Mouse (Mus musculus) monocyte, adult 2 months (primary cell): ENCODE measurements at regions not wholly inside any gene's neighbourhood (a gene's known extent, or its start where the extent isn't known, plus 50 kb on each side); places are given as distances from the start of the nearest gene placed in this dataset.

ENCODE experiments used
- DNase-seq, 2 experiments: peaks; one replicate each; pipeline ENCODE4 v3.0.0; 2022; ENCODE audit warnings: low spot score in 2 of 2, low read depth in 1 of 2

DNA sequence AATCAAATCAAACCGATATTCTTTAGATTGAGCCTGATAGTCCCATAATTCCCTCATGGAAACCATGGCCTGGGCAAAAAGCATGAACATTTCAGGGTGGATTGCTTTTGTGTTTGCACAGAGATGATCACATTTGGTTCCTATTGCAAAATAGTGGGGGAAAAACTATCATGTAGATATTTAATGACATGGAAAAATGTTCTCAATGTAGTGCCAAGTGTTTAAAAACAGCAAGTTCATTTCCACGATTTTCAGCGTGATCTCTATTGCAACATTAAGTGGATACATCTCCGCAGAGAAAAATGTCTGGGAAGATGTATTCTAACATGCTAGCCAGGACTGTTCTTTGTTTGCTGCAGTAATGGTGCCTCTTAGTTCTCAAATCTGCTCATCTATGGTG lies 235.0 kb upstream of the Stt3b start:
- DNase-seq = no peak

DNA sequence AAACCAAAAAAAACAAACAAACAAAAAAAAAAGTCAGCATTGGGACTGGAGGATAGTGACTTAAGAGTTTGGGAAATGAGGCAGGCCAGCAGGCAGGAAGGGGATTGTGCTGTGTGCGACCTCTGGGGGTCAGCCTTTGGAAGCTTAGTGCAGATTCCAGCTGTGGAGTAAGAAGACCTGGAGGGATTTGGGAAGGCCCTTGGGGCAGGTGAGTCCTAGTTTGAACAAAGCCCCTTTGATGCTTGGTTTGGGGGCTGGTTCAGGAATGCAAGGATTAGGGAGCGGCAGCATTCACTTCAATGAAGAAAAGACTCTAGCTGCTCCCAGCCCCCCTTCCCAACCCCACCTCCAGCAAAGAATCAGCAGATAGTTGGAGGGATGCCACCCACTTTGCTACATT lies 235.6 kb upstream of the Stt3b start:
- no peak for DNase-seq

DNA sequence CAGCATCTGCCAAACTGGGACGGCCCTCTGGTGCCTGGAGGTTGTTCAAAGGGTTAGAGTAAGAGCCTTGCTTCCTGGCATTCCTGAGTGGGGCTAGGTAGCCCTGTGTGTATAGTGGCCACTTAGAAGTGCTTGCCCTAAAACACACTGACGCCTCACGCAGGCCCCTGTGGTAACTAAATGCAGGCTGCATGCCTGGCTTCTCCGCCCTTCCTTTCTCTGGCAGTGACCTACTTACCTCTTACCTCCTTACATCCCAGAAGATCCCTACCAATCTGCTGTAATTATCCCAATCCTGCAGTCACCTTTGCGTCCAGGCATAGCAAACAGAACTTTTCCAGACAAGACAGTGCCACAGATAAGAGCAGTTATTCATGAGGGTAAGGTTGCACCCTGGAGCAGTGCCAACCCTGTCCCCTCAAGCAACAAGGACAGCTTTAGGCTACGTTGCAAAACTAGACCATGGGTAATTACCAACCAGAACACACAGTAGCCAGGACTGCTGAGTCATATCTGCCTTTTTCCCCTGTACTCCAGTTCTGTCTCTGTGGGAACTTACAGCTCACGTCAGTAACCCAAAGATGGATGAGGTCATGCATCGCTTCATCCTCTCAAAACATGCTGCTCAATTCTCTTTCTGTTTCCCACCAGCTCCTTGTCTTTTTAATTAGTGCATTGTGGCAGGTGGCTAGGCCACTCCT lies 237.6 kb upstream of the Stt3b start:
- no peak for DNase-seq

DNA sequence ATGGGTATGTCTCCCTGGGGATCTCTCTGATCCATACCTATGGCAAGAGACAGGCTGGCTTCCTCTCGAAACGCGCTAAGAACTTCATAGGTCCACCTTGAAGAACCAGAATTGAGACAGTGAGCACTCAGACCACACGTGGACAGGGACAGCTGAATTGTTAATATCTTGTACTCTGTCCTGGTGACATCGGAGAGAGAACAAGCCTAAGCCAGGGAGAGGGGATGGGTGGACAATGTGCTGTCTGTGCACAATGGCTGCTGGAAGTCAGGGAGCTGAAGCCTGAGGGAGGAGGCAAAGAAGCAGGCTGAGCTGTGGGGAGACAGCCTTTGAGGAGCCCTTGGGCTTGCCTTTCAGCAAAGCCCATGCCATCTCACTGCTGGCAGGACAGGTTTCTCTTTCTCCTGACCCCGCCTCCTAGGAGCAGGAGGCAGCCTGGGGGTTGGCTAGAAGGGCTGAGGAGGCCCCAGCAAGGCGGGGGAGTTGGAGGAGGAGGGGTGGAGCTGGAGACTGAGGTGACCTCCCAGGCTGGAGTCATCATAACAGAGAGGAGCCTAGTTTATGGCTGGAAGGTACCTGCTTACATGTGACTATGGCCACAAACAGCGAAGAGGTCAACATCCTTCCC lies 238.6 kb upstream of the Stt3b start:
- DNase-seq = no peak

DNA sequence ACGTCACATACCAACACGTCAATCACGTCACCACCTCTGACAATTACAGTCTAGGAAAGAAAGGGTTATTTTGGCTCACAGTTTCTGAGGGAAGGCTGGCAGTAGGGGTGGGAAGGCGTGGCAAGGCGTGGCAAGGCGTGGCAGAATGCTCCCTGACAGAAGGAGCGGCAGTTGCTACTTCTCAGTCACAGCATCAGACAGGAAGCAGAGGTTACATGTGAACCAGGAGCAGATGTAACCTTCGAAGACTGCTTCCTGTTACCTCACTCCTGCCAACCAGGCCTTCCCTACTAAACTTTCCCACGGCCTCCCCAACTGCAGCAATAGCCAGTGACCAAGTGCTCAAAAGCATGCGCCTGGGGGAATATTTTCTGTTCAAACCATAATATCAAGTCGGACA lies 240.9 kb upstream of the Stt3b start:
- no peak for DNase-seq

DNA sequence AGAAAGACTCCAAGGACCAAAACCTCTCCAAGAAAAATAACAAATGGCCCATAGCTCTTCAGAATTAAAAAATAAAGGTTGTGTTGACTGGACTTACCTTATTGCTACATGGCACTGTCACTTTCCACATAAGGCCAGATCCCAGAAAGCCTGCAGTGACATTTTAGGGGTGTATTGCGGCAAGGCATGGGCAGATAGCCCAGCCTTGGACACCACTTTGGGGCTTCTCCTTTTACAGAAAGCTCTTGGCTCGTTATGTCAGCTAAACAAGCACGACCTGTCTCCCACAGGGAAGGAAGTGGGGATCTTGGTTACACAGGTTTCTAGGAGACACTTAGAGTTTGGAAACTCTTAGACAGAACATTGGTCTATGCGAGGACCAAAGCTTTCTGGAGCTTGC lies 241.3 kb upstream of the Stt3b start:
- DNase-seq = no peak

DNA sequence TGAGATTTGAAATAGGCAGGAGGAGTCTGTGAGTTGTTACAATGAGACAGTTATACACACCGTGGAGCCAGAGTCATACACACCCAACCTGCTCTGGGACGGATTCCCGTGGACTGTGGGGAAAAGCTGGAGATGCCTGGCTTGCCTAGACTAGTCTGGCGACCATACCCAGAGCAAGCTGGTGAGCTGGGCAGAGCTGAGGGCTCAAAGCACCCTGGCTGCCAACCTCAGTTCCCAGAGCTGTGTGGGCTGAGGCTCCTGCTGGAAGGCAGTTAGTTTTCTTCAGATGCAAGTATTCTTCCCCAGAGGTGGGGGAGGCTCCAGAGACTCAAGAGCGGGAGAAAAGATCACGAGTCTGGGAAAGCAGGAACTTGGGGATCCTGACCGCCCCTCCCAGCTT lies 247.9 kb upstream of the Stt3b start:
- no peak for DNase-seq

DNA sequence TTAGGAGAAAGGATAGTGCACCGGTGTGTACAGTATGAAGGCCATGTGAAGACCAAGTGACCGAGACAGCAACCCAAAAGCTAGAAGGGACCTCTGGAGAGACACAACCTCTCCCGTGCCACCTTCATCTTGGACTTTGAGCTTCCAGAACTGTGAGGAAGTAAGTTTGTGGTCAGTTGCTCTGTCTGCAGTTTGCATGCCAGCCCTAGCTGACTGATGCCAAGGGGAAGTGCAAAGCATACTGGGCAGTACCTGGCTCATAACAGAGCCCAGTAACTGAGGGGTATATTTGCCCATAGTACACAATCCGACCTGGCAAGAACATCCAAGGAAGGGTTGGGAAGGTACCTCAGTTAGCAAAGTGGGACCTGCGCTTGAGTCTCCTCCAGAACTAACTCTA lies 249.3 kb upstream of the Stt3b start:
- no peak for DNase-seq

DNA sequence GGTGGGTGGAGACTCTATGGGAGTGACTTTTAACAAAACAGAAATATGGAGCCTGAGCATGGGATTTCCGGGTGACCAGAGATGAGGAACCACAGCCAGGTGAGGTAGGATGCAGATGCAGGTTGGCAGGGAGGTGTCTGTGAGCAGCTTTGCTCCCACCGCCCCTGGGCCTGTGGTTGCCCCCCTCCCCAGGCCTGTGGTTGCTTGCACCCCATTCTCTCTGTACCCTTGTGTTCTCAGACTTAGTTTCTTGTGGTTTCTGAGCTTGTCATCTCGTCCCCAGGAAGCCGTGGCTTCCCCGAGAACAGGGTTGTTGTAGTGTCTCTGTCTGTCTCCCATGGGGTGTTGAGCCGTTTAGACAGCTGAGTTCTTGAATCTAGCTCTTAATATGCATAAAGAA lies 251.0 kb upstream of the Stt3b start:
- no peak for DNase-seq

DNA sequence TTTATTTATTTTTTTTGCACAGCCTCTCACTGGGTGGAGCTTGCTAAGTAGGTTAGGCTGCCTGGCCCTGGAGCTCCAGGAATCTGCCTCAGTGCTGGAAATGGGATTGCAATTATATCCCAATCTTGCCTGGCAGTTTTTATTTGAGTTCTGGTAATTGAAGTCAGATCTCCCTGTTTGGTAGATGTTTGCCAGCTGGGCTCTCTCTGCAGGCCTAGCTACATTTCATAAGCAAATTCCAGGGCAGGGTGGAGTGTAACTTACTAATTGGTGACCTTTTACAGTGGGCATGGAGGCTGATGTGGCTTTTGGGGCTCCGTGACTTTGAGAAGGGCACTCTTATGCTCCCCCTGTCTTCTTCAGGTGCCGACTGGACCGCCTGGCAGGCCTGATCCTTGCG lies 252.6 kb upstream of the Stt3b start:
- DNase-seq = no peak

DNA sequence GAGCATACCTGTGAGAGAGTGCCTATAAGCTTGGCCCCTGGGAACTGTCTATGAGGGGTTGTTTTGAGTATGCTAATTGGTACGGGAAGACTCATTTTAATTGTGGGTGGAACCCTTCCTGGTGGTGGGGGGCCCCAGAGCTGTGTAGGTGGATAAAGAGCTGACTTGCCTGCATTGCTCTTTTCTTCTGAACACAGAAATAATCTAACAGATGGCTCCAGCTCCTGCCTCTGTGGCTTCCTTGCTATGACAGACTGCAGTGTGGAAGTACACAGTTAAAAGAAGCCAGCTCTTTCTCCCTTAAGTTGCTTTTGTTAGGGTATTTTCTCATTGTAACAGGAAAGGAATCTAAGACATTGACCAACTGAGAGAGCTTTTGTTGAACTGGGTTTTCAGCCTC lies 254.1 kb upstream of the Stt3b start:
- no peak for DNase-seq

DNA sequence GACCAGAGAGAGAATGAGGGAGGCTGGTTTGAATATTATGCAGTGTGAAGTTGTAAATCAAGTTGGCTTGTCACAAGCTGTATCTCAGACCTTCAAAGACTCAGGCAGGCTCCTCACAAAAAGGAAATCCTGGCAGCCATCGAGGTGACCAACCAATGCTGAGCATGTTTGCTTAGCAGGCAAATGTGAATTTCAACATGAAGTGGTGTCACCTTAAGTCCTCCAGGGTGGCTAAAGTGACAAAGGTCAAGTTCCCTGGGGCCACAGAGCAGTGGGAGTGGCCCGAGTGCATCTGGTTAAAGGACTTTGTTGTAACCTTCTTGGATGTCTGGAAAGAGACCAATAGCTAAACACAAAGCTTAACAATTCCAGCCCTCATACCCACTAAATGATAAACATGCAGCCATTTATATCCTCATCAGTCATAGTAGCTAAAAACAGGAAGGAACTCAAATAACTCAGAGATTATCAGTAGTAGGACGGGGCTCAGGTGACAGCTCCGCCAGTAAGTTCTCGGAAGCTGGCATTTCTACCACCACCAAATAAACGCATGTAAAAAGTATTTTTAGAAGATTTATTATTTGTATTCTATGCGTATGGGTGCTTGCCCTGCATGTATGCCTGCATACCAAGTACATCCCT lies 258.6 kb upstream of the Stt3b start:
- no peak for DNase-seq

DNA sequence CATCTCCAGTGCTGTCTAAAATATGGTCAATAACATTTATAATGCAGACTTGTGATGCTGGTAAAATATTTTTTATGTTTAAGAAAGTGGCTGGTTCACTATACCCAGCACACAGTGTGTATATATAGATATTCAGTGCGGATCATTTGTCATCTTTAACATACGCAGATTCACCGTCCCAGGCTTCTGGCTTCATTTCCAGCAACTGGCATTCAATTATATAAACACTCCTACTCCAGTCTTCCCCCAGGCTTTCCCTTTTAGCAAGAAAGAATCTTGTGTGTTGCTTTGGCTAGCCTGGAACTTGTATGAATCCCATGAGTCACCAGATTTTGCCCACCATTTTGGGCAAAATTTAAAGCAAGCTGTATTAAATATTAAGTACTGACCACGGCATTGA lies 260.8 kb upstream of the Stt3b start:
- DNase-seq = no peak

DNA sequence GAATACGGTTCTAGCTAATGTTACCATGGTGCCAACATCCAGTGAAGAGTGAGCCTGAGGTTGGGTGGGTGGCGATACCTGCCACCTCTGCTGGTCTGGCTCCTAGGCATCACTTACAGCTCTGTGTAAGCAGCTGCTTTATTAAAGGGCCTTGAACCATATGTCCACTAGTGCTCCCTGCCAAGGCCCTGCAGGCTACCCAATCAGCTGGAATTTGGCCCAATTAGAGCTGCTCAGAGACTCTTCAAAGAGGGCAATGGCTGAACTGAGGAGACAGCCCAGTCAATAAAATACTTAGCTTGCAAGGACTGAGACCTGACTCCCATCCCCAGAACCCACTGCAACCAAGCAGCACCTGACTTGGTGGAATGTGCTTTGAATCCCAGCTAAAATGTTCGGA lies 270.9 kb upstream of the Stt3b start:
- DNase-seq = no peak

DNA sequence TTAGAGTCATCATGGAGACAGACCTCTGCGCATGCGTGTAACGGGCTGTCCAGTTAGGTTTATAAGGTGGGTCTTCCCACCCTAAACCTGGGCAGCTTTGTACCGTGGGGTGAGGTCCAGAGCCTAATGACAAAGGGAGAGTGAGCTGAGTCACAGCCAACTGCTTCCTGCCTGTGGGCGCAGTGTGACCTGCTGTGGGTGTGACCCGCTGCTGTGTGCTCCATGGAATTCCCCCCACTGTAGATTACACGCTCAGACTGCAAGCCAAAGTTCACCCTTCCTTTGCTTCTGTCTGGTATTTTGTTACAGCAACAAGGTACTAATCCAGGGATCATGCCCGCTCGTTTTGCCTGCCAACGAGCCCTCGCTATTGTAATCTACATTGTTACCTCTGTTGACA lies 273.3 kb upstream of the Stt3b start:
- DNase-seq = no peak

DNA sequence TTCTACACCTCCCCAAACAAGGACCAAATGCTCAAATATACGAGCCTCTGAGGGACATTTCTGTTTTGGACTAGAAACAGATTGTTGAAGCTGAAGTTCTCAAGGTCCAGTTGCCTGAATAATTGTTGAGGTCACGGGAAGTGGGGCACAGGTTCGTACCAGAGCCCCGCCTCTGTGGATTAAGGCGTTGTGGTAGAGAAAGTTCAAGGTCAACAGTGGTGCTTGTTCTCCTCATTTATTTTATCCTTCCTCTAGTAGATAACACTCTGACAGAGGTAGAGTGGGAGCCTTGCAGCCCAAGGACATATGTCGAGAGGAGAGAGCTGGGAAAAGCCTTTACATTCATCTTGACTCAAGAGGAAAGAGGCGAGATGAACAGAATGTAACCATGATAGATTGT lies 274.7 kb upstream of the Stt3b start:
- no peak for DNase-seq

DNA sequence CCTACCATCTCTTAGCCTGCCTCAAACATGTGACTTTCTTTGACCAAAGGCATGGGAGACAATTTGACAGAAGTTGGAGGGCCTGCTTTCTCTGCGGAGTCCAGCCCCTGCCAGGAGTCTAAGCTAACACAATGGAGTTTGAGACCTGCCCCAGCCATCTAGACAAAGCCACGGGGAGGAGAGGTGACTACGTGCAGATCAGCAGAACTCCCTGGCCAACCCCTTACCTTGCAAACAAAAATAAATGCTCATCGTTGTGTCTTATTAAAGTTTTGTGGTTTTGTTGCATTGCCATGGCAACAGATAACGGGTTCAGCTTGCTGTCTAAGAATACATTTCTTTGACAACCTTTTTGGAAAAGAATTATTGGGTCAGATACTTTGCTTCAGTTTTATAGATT lies 282.2 kb upstream of the Stt3b start:
- no peak for DNase-seq

DNA sequence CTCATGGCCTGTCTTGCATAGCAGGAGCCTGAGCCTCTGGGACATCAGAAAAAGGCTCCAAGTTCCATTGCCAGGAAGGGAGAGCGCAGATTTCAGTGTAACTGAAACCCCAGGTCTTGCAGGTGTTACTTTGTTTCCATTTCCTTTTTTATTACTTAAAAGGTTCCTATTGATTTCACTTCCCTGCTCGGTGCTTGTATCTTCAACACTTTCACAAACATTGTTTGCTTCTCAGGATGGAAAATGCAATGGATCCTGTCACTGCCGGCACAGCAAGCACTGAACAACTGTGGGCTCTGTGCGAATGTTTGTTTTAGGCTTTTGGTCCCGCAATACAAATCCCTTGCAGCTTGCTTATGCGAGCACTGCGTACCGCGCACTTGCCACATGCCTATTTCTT lies 290.0 kb upstream of the Stt3b start:
- DNase-seq = no peak

DNA sequence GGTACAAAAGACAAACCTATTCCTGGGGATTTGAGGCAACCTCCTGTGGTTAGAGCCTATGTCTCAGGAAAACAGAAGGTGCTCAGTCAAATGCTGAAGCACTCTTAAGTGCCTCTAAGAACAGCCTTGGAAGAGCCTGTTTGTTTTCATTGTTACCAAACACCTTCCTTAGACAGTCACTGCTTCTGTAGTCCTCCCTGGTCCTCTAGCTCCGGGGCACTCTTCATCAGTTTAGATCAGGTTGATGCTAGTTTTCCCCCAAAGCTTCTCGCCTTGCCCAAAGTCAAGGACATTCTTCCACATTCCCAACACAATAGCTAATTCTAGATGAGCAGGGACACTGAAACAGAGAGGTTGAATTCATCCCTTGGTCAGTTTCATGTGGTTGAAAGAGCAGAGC lies 290.6 kb upstream of the Stt3b start:
- DNase-seq = no peak

DNA sequence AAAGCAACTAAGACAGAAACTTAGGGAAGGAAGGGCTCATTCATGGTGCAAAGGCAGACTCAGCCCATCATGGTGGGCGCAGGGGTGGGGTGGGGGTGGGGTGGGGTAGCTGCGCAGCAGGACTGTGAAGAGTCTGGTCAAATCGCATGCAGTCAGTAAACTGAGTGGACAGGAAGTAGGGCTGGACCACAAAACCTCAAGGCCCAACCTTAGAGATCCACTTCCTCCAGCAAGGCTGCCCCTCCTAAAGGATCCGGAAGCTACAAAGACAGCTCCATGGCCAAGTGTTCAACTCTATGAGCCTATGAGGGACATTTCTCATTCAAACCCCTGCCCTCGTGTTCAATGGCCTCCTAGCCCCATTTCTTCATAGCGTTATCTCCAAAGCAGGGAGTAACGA lies 292.6 kb upstream of the Stt3b start:
- no peak for DNase-seq

DNA sequence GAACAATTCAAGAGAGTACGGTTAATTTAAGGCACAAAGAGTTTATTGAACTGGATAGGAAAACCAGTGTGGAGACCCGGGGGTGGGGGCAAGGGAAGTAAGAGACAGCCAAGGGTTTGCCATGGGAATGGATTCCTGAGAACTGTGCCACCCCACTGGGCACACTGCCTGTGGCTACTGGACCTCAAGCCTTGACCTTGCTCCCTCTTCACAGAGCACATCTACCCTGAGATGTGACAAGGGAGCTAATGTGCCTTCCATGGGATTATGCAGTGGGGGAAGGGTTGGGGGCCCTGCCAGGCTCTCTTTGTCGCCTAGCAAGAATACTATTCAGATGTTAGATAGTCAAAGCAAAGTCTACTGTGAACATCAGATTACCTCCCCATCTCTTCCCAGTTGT lies 294.2 kb upstream of the Stt3b start:
- no peak for DNase-seq

DNA sequence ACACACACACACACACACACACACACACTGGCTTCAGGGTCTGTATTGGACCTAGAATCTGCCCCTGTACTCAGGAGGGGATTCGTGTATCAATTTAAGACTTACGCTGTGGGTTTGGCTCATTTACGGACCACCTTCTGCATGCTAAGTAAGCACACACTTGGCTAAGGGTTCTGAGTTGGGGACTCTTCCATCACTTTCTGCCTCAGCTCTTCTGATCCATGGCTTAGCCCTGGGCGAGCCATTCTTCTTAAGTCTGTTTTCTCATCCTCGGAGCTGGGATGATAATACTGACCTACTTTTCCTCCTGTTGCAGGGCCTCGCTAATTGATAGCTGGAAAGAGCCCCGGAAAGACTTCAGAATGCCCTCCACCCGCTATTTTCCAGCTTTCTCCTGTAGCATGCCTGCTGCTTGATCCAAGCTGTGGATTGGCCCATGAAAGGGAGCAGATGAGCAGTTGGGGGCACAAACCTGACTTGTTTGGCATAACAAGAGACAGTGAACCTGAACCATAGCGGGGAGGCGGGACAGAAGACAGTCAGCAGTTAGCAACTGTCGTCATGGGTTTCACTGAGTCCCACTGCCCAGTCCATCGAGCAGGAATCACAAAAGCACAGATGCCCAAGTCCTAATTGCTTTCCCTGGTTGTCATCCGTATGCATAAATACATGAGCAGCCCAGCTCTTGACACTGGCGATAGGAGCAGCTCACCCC lies 294.9 kb upstream of the Stt3b start:
- DNase-seq = no peak
